Mouse (Mus musculus) layer of hippocampus, adult 11-12 months (tissue): ENCODE data around the gene Cplane1.

Experiments
- DNase-seq: peaks from one replicate; pipeline ENCODE4 v3.0.0; 2022; ENCODE audit warnings: low spot score

Gene Cplane1

GRCm38 (mm10) chr15:8302944-8303343 lies 134.0 kb downstream of the Cplane1 start:
- DNase-seq = no peak

- DNase-seq = no peak
These were observed 136.6 kb downstream of the Cplane1 start for GRCm38 (mm10) chr15:8305474-8305873.

- no peak for DNase-seq
These were observed 148.5 kb downstream of the Cplane1 start for GRCm38 (mm10) chr15:8317381-8317780.

GRCm38 (mm10) chr15:8319191-8319590 lies 150.3 kb downstream of the Cplane1 start:
- DNase-seq = no peak
